Mouse (Mus musculus): ENCODE data around the gene Zeb2.

- TF ChIP-seq EP300 (optimal IDR thresholded peaks at IDR 0.05) (no peak), CTCF (IDR thresholded peaks at IDR 0.05; ENCODE audit: low read depth) (no peak)
These were observed 118.5 kb downstream of the Zeb2 start for GRCm38 (mm10) chr2:44998710-44999109.

Data from stomach, postnatal 0 days (tissue).